Mouse (Mus musculus) urinary bladder, adult 18-20 months (tissue): ENCODE measurements at regions not wholly inside any gene's neighbourhood (a gene's known extent, or its start where the extent isn't known, plus 50 kb on each side); places are given as distances from the start of the nearest gene placed in this dataset.
"Not testable (repeated sequence)": the region's sequence is repeated elsewhere in the genome, so short reads cannot be mapped to it uniquely, and the experiment has no call there.

Experiments
- DNase-seq, 2 experiments: peaks; one replicate each; pipeline ENCODE4 v3.0.0; 2022; ENCODE audit warnings: low spot score in 2 of 2, mixed read lengths in 2 of 2

DNA sequence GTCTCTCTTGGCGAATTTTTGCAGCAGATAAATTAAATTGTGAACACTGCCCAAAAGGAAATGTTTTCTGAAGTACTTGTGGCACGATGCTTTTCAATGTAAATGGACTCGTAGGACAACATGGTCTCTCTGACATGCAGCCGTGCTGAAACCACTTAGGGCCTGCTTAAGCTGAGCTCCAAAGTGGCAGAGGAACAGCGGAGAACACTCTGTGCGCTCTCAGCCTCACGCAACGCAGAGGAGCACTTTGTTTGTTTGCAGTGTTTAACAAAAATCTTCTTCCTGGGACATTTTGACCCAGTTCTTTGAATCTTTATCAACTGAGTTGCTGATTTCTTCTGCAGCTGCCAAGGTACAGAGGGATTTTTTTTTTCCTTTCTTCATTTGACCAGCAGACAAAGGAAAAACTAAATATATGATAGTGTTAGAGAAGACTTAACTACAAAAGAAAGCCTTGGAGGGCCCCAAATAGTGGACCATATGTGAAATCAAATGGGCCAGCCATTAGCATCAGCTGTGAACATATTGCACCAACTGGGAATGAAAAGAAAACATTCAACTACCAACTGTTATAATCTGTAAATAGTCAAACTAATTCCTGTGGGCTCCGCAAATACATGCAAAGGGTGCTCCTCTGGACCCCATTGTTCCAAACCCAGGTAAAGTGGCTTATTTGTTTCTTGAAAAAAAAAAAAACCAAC lies 639.5 kb downstream of the Rwdd3 start:
- DNase-seq: no peak

DNA sequence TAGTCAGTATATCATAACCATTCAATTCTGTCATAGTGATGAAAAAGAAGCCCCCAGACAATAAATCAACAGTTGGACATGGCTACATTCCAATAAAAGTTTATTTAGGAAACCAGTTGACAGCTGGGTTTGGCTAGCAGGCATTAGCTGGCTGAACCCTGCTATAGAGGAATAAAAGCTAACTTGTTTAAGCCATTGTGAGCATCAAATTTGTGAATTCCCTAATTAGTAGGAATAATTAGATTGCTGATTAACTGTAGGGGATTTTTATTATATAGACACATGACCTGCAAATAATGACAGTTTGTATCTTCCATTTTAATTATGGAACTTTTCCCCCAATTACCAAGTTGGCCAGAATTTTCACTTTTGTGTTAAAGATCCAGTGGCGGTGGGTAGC lies 659.8 kb downstream of the Rwdd3 start:
- no peak for DNase-seq

DNA sequence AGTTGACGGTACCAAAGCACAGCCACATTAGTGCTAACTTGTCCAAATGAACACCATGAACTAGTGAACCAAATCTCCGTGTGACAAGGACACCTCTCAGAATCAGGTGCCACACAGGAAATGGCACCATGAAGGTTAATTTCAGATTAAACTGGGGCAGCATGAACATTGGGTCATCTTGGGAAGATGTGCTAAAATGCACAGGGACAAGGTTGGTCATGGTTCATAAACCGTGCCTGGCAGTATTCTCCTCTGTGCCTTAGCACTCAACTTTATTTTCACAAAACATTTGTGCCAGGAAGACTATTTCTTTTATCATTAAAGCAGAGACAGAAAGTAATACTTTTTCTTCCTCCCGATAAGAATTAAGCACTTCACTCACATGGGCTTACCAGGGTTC lies 672.6 kb downstream of the Rwdd3 start:
- no peak for DNase-seq

DNA sequence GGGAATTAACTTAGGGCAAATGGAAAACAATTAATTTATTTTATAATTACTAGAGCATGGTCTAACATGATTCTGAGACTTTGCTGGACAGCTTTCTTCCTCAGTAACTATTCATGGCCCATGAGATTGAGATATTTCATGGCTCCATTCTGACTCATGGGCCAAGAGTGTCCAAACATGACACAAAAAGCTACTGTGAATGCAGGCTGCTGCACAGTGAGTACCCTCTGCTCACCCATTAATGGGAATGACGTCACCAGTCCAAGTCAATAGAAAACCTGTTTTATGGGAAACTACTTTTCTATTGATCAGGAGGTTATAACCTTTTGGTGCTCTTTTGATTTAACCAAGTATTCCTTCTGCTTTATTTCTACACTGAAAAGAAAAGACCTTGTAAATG lies 693.6 kb downstream of the Rwdd3 start:
- no peak for DNase-seq

DNA sequence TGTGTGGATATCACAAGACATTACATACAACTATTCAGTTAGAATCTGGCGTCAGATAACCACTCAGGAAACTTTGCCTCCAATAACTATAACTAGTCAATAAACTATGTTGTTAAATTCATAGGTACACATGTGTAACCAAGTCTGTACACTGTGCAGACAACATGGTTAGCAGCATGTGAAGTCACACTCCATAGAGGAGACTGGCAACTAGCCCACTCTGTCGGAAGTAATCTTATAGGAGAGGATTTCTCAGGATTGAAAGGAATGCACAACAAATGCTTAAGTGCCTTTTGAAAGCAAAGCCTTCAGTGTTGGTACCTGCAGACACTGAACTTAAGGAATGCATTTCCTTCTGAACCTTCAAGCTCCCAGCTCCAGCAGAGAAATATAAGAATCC lies 693.0 kb upstream of the Ptbp2 start:
- DNase-seq: no peak

DNA sequence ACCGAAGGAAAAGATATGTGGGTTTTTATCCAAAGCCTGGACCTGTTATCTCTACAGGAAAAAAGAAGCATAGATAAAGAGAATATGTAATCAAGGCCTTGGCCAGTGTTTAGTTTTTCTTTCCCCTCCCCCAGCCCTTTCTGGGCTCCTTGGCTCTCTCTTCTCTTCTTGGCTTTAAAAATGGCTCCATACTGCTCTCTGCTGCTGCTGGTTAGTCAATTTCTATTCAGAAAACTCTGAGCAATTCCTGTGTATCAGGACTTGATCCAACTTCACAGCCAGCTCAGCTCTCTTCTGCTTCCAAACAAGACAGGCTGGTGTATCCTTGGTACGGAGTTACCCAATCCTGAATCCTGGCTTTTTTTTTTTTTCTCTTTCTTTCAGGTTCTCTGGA lies 689.4 kb upstream of the Ptbp2 start:
- DNase-seq: peak in 1 of 2 experiments; percentile 1

DNA sequence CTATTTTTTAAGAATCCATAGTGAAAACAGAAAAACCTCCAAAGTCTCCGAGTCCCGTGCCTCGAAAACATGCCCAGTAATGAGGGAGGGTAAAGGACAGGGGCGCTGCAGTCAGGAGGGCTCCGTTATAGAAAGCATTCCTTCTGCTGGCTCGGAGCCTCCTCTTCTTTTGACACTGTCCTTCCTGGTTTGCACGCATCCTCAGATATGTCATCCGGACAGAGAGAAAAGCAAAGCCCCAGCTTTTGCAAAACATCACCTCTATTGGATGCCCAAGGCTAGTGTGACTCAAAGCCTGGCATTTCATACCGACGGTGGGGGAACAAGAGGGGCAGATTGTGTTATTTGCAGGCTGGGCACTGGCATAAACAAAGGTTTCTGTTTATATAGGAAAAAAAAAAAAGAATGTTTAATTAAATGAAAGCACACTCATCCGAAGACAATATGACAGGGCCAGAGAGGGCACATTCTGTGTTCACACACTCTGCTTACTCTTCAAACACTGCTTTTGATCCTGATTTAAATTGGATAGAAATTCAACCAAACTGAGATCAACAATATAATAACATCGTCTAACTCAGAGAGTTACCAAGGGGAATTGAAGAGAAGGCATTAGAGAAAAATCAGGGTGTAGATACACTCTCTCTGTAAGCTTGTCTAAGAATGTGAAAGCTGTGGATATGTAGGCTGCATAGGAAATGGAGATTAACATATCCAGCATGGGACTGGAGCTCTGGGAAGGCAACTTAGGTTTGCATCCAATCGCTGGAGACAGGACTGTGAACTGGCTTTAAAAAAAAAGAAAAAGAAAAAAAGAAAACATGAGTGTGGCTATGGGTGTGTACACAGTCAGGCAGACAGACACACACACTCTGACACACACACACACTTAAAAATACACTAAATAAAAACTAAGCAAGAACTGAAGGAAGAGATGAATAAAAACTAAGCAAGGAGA lies 688.7 kb upstream of the Ptbp2 start:
- no peak for DNase-seq

DNA sequence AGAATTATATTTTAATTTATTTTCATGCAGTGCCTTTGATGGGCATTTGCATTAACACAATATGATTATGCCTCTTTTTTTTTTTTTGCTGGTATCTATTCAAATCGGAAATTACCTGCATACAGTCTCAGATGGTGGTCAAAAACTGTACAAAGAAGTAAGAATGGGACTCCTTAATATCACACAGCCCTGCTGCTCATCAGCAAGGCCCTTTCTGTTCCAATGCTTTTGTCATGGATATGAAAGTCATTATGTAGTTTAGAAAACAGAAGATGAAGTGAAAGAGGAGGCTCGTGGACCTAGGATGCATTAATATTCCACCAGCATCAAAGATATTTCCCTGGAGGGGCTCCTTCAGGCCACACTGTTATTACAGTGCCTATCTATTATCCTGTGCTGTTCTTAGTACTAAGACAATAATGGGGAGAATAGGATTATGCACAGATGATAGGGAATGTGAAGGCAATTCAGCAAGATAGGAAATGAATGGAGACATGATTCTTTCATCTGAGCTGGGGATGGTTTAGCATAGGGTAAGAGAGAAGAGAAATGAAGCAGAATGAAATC lies 687.7 kb upstream of the Ptbp2 start:
- DNase-seq: no peak

DNA sequence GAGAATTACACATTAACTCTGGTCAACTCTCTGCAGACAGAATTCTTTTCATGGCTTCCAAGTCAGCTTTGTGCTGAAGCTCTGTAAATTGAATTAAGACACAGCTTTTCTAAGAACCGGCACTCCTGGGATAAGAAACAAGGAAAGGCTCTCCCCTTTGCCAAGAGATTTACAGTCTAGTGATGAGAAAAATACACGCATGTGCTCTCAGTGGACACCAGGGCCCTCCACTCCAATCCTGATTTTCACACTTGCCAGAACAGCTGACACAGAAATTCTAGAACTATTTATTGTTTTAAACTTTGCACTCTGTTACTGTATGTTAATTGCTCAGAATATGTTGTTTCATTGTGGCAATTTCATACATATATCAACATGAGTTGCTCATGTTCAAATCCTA lies 684.6 kb upstream of the Ptbp2 start:
- DNase-seq: no peak

DNA sequence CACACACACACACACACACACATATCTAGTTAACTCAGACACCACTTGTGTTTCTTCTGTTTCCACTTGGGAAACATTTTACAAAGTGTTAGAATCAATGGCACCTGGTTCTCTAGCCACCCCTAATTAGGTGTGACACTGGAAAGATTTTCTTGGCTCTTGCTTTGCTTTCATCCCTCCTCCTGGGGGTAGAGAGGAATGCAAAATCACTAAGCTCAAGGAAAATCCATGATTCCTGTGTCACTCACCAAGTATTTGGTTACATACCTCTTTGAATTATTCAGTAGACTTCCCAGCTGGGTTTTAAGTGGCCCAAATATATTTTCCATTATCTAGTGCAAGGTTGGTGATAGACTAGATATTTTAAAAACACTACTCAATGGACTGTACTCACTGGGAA lies 676.5 kb upstream of the Ptbp2 start:
- no peak for DNase-seq

DNA sequence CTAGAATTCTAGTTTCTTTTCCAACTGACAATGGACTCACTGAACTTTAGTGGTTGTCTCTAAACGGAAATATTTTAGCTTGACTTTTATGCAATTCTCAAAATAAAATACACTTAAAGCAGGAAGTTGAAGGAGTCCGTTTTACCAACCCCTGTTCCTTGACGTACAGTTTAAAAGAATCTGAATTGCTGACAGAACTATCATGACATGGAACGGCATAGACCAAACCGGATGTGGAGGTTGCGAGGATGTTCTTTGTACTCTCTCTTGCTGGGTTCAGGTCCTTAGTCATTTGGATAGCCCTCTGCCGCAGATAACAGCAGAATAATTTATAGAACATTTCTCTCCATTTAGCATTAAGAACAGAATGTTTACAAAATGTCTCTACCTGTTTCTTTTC lies 673.6 kb upstream of the Ptbp2 start:
- DNase-seq: no peak

DNA sequence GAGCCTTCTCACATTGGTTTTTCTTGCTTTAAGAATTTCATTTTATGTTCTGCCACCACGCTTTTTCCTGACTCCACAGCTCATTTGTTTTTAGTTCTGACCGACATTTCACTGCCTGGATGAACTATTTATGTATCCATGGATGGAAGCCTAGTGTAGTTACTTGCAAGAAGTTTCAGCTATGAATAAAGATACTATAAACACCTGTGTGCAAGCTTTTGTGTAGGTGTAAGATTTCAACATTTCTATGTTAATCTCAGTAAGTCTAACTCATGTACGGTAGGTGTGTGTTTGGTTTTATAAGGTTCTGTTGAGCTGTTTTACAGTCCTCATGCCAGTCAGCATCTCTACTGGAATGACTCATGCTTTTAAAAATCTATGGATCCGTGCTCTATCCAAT lies 656.9 kb upstream of the Ptbp2 start:
- DNase-seq: no peak

DNA sequence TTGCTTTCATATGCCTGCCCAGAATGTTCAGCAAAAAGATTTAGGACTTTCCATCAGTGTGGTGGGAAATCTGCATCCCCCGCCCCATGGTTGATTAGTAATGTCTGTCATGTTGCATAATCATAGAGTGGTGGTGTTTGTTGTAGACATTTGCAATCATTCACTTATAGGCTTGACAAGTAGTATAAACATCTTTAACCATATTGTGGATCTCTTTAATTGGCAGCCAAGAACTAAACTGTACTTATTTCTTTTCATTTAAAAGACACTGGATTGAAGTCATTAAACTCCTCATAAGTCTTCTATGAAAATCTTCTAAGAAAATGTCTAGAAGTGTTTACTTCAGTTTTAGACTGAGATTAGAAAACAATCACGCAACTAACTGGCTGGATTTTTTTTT lies 646.0 kb upstream of the Ptbp2 start:
- DNase-seq: no peak

DNA sequence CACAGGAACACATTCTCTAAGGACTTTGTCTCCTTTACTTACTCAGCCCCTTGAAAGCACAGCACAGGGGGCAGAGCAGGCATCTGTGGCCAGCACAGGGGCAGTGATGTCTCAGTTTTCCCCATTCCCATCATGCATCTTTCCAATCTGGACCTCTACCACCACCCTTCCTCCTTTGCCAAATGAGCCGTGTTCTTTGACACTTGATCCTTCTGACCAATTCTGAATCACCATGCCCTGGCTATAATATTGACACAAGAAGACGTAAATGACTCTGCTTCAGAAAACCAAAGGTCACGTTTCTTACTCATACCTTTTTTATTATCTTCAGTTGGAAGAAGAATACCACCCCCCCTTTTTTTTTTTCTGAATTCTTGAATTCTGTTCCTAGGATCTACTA lies 632.4 kb upstream of the Ptbp2 start:
- no peak for DNase-seq

DNA sequence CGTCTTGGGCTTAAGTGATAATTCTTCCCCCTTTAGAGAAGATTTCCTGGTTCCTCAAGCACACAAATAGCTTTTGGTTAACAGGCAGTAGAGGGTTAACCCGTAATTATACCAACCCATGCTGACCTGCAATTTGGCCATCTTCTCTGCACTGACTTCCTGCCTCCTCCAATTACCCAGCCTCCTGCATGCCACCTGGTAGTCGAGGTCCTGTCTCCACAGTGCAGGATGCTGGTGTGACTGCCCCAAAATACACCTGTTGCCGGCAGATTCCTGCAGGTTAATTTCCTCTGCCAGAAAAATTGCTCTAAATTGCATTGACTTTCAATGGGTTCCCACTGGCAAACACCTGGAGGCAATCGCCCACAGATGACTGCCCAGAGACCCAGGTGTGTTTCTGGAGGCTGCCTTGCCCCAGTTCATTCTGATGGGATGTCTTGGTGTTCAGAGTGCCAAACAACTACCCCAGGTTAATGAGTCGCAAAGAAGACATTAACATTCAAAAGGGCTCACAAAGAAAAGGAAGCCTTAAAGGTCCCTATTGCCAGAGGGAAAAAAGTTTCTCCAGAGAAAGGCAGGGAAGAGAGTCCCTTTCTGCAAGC lies 591.5 kb upstream of the Ptbp2 start:
- DNase-seq: no peak

DNA sequence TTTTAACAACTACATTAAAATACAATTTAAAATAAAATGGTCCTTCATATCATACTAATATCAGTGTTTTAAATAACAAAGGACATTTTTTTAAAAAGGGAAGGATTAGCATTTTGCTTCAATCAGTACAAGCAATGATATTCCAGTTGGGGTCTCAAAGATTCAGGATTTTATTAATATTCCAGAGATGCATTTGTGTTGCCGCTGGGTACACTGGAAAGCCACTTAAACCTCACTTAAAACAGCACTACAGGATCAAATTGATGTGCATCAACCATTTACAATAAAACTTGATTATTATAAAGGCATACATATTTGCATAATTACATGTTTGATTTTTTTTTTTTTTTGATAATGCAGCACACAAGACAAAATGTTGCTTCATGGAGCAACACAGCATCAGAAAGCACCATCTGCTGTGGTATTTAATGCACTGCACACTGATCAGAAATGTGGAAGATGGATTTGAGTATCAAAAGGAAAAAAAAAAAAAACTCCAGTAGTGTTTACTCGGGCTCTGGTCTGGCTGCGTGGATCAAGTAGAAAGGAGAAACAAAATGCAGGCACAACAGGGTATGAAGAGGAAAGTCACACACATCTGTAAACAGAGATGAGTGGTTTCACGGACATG lies 558.6 kb upstream of the Ptbp2 start:
- DNase-seq: no peak

DNA sequence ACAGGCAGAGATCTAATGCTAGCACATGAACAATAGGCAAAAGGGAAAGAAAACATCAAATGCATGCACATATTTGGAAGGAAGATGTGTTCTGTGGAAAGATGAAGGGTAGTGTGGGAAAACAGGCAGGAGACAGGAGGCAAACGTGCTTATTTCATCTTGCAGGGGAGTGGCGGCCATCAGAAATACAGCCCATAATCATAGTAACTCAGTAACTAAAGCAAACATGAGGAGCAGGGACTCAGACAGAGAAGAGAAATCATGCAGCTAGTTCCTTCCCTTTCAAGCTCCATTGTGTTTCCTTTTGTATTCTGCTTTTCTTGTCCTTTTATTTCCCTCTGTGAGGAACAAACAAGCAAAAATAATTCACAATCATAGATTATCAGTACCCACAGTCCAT lies 557.6 kb upstream of the Ptbp2 start:
- DNase-seq: no peak

DNA sequence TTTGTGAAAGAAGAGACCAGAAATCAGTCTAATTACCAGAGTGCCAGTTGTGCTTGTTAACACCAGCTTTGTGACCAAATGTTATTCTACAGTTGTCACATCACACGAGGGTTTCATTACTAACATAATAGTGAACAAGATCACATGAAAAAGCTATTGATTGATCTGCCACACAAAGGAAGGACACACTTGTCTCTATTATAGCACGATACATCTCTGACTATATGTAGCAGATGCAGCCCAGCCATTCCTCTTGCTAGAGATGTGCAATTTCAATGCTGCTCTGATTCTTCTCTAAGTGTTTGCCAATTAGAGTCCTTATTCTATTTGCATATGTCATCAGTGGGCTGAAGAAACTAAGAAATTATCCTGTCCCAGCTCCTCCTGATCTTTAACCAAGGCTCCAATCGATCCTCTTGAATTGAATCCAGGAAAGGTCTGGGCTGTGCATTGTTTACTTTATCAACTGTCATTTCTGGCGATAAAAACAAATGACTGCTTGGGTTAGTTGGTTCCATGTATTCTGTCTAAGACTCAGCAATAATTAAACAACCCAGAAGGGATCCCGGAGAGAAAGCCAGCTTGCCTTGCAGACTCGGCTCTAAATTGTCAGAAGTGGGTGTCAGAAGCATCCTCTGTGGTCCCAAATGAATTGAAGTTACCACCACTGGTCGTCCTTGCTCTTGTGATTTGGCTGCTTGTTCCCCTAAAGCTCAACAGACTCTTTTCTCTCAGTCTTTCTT lies 551.7 kb upstream of the Ptbp2 start:
- DNase-seq: no peak

DNA sequence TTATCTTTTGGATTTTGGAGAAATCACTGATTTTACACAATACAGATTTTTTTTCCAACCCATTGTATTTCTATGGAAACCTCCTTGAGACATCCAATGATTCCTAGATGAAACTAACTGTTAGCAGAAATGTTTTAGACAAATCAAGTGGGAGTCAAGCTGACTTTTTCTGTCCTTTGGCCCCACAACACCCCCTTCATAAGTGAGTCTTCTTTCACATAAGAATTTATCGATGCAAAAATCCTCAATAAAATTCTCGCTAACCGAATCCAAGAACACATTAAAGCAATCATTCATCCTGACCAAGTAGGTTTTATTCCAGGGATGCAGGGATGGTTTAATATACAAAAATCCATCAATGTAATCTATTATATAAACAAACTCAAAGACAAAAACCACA lies 522.8 kb upstream of the Ptbp2 start:
- DNase-seq: not testable (repeated sequence)

DNA sequence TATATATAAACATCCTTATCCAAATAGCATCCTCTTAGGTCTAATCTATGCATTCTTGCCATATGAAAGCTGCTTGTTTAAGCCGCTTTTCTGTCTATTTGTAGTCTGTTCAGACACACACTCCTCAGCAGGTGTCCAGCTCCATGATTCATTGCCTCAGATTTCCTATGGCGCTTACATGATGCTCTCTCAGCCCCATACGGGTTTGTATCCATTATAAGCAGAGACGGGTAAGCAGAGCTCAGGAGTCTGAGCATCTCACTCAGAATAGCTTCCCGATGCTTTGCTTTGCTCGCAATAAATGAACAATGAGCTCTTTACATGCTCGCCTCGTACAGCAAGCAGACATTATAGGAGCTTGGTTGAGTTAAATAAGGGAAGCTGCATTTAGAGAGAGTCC lies 521.3 kb upstream of the Ptbp2 start:
- DNase-seq: no peak
